Comparison of ENCODE assay signal across 8 mouse cellular contexts in the genomic region with DNA sequence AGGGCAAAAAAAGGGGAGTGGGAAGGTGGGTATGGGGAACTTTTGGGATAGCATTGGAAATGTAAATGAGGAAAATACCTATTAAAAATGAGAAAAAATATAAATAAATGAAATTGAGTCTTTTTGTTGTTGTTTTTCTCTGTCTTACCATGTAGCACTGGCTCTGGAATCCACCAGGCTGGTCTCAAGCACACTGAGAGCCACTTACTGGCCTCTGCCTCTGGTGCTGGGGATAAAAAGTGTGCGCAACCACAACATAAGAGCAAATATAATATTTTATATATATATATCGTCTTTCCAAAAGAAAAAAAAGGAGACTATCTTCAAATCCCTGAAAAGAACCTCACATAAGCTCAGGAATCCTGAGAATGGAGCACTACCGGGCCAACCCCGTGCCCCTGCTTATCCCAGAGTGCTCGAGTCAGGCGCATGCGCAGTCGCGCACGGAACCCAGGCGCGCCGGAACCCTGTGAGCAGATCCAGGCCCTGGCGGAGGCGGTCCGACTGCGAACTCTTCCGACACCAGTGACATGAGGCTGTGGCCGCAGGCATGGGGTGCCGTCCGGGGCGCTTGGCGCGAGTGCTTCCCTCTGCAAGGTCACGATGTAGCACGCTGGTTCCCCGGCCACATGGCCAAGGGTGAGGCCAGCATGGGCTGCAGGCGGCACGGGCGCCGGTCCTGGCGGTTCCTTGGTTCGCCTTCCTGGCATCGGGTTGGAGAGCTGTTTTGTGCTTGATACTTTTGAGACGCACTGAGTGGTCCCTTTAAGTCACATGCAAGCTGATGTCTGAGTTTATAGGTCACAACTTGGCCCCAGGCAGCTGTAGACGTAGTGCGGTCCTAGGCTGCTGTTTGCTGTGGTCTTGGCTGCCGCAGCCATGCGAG. TPM values are rescaled to one million over a fixed set of nuclear protein-coding genes. Genes with fewer than 3 reads are reported as not detected.
DNase-seq lines count a peak whose midpoint lies in the region; ATAC-seq lines count a peak whose summit lies in the region.

A gene (plus strand): TSS at position 430 of the 886 bp plus-strand sequence.

- H3K4me1 ChIP-seq in hindbrain, embryonic 12.5 days, result peaks cover 8% of the 10 kb centered on the region

- DNase-seq in Muller cell, postnatal 12 days (ENCODE audit: inconsistent ontology term), result peak; percentile 96
- peak; percentile 96 for DNase-seq in cerebellum, adult 9-11 months
- DNase-seq in frontal cortex, postnatal 10 days (ENCODE audit: low spot score in 2 of 2), result peak; percentile 95 to 97
- peak; percentile 97 to 99 for DNase-seq in layer of hippocampus, postnatal 14 days (ENCODE audit: low spot score in 2 of 2)
- DNase-seq in lung, postnatal 14 days, result peak; percentile 97
- peak; percentile 89 for DNase-seq in retina, adult 2 months (ENCODE audit: low read depth, low spot score)
- peak; percentile 94 to 97 for DNase-seq in thymus, postnatal 36 days

- no peaks in the 10 kb centered on the region for H3K27me3 ChIP-seq in hindbrain, embryonic 12.5 days

- peak within 1 kb of the TSS; percentile 80 for H3K4me3 ChIP-seq in hindbrain, embryonic 12.5 days

- no peaks in the 10 kb centered on the region for H3K9me3 ChIP-seq in hindbrain, embryonic 12.5 days (replicated peaks)

- peak within 1 kb of the TSS; percentile 79 for H3K27ac ChIP-seq in hindbrain, embryonic 12.5 days

- no peaks in the 10 kb centered on the region for H3K36me3 ChIP-seq in hindbrain, embryonic 12.5 days

- peak within 1 kb of the TSS; percentile 92 for H3K4me2 ChIP-seq in hindbrain, embryonic 12.5 days (replicated peaks)

- peak; percentile 97 for ATAC-seq in hindbrain, embryonic 12.5 days (ENCODE audit: low FRiP score)

- 2% methylated on average over 39 of the region's 39 CpGs for WGBS in hindbrain, embryonic 12.5 days

- H3K9ac ChIP-seq in hindbrain, embryonic 12.5 days, result peak within 1 kb of the TSS; percentile 87

RNA-seq across cellular contexts. Expression of the gene that starts here (rescaled TPM):
- polyA plus RNA-seq in hindbrain, embryonic 12.5 days (2016; fragmentation: Nextera tagmentation; extraction: Ambion mirVana), result 24.5 and 25.7 TPM in 2 replicates
- total RNA-seq in layer of hippocampus, postnatal 14 days (2021), result 10 to 100 TPM; 21.8 to 23.6 TPM

Comparison
In these comparisons a context has a peak if more than half of its experiments do, and no peak if none do; other contexts are left out.
1. Peak in every context shown above with its lines: DNase-seq, ATAC-seq, H3K4me3 ChIP-seq and H3K27ac ChIP-seq.